Mouse (Mus musculus): Measurements from ENCODE around the gene Gm20388.

GRCm38 (mm10) chr8:120882657-120883056, 972.0 kb downstream of the Gm20388 start:
- TF ChIP-seq CTCF (IDR thresholded peaks at IDR 0.05; ENCODE audit: low read depth) (no peak), EP300 (IDR thresholded peaks at IDR 0.05; ENCODE audit: low read depth) (no peak)

Measured in liver, embryonic 14.5 days (tissue).